Mouse (Mus musculus) urinary bladder, adult 18-20 months (tissue): ENCODE measurements around the gene Dtnb.

Experiments used
- DNase-seq, 2 experiments: peaks; one replicate each; pipeline ENCODE4 v3.0.0; 2022; ENCODE audit warnings: low spot score in 2 of 2, mixed read lengths in 2 of 2

The Dtnb gene

GRCm38 (mm10) chr12:3732623-3733265, 160.6 kb downstream of the Dtnb start:
- DNase-seq = no peak

GRCm38 (mm10) chr12:3733328-3733727, 161.1 kb downstream of the Dtnb start:
- DNase-seq = no peak

GRCm38 (mm10) chr12:3737009-3737408, 164.8 kb downstream of the Dtnb start:
- DNase-seq = no peak

- DNase-seq = no peak
These were observed 166.8 kb downstream of the Dtnb start for GRCm38 (mm10) chr12:3738741-3739529.

- no peak for DNase-seq
These were observed 167.8 kb downstream of the Dtnb start for GRCm38 (mm10) chr12:3739749-3740704.

- DNase-seq = no peak
These were observed 168.5 kb downstream of the Dtnb start for GRCm38 (mm10) chr12:3740705-3741081.

GRCm38 (mm10) chr12:3745432-3746105, 173.4 kb downstream of the Dtnb start:
- DNase-seq = no peak

- DNase-seq = no peak
These were observed 174.2 kb downstream of the Dtnb start for GRCm38 (mm10) chr12:3746369-3746768.

GRCm38 (mm10) chr12:3747583-3747982, 175.4 kb downstream of the Dtnb start:
- DNase-seq = no peak

- no peak for DNase-seq
These were observed 183.3 kb downstream of the Dtnb start for GRCm38 (mm10) chr12:3755522-3755921.

- no peak for DNase-seq
These were observed 184.0 kb downstream of the Dtnb start for GRCm38 (mm10) chr12:3756216-3756615.

- DNase-seq = no peak
These were observed 185.9 kb downstream of the Dtnb start for GRCm38 (mm10) chr12:3758127-3758526.

- DNase-seq = peak in 1 of 2 experiments; percentile 46
These were observed 187.2 kb downstream of the Dtnb start for GRCm38 (mm10) chr12:3759419-3759818.

- DNase-seq = no peak
These were observed 188.9 kb downstream of the Dtnb start for GRCm38 (mm10) chr12:3760876-3761590.

- no peak for DNase-seq
These were observed 189.6 kb downstream of the Dtnb start for GRCm38 (mm10) chr12:3761591-3762295.

- DNase-seq = no peak
These were observed 192.1 kb downstream of the Dtnb start for GRCm38 (mm10) chr12:3764191-3764804.

GRCm38 (mm10) chr12:3767360-3767759, 195.2 kb downstream of the Dtnb start:
- no peak for DNase-seq

GRCm38 (mm10) chr12:3768391-3768790, 196.2 kb downstream of the Dtnb start:
- DNase-seq = no peak

- no peak for DNase-seq
These were observed 198.4 kb downstream of the Dtnb start for GRCm38 (mm10) chr12:3770546-3770945.

GRCm38 (mm10) chr12:3771080-3771479, 198.9 kb downstream of the Dtnb start:
- no peak for DNase-seq
